Mouse (Mus musculus) olfactory bulb, adult 2 months (tissue): ENCODE measurements around the gene Dnajc10. TPM values are rescaled to one million over a fixed set of nuclear protein-coding genes. Genes with fewer than 3 reads are reported as not detected.

Experiments
- H3K27ac ChIP-seq: fragments of 200-500 bp; 2 replicates; pipeline ENCODE4 v1.5.1; 2012; ENCODE audit warnings: low read depth, low read length; ENCODE audit not compliant: insufficient read depth
- H3K4me1 ChIP-seq: fragments of 200-500 bp; 2 replicates; pipeline ENCODE4 v1.6.1; 2012; ENCODE audit warnings: low read length; ENCODE audit not compliant: control insufficient read depth, insufficient read depth
- H3K4me3 ChIP-seq: fragments of 200-500 bp; 2 replicates; pipeline ENCODE4 v1.5.1; 2012; ENCODE audit warnings: mild to moderate bottlenecking, low read depth, low read length, moderate library complexity; ENCODE audit not compliant: insufficient read depth
- CTCF ChIP-seq: fragments of 200-500 bp; IDR thresholded peaks from 2 replicates; pipeline ENCODE4 v1.5.1; 2012; ENCODE audit warnings: low read depth, mild to moderate bottlenecking, low read length, moderate library complexity; ENCODE audit not compliant: insufficient read depth
- POLR2A ChIP-seq: fragments of 200-500 bp; IDR thresholded peaks from 2 replicates; pipeline ENCODE4 v1.6.1; 2012; ENCODE audit warnings: mild to moderate bottlenecking, low read depth, low read length, moderate library complexity; ENCODE audit not compliant: insufficient read depth
- WGBS: fragments of 180-500 bp; shearing (Covaris S2); methylation state at CpG from one replicate; pipeline ENCODE4 v1.1.7; 2018; 5-methylcytosine and 5-hydroxymethylcytosine counted together
- polyA plus RNA-seq: library from polyadenylated mRNA; stranded (reverse); fragments of >200 nt; gene quantifications from 2 replicates; pipeline ENCODE4 v1.2.4, GENCODE M21; 2012; ENCODE audit warnings: low replicate concordance; ENCODE audit not compliant: missing spikeins, insufficient read depth, insufficient read length

Gene Dnajc10
- polyA plus RNA-seq, 1 experiment = not detected

GRCm38 (mm10) chr2:80292172-80292571 is 23.1 kb upstream of the Dnajc10 start, which contains the start of gene Prdx6b:
Gene Prdx6b, plus strand, starts transcription at chr2:80292472.
- WGBS = 89% methylated on average over 8 of the region's 8 CpGs

GRCm38 (mm10) chr2:80298334-80298733 is 16.9 kb upstream of the Dnajc10 start:
- no peak overlapping the region for H3K4me3 ChIP-seq
- H3K4me1 ChIP-seq = no peaks in the 10 kb centered on the region
- WGBS = 79% methylated on average over 3 of the region's 3 CpGs
- H3K27ac ChIP-seq = no peak overlapping the region
- TF ChIP-seq CTCF (no peak), POLR2A (no peak)

More at GRCm38 (mm10) chr2:80292172-80292571, 23.1 kb upstream of the Dnajc10 start, which contains the start of gene Prdx6b:
- Histone ChIP-seq H3K4me1 (peaks cover 5% of the 10 kb centered on the region; the same call in 1 of the 2 replicates), H3K4me3 (no peak within 1 kb of the TSS), H3K27ac (no peak within 1 kb of the TSS)
- TF ChIP-seq CTCF (no peak), POLR2A (no peak)

GRCm38 (mm10) chr2:80300806-80301205 is 14.5 kb upstream of the Dnajc10 start:
- Histone ChIP-seq H3K4me1 (no peaks in the 10 kb centered on the region), H3K4me3 (no peak overlapping the region), H3K27ac (no peak overlapping the region)
- WGBS = 80% methylated on average over 4 of the region's 4 CpGs
- no peak for TF ChIP-seq POLR2A
- TF ChIP-seq CTCF = no peak

GRCm38 (mm10) chr2:80303957-80304356 is 11.3 kb upstream of the Dnajc10 start:
- H3K4me1 ChIP-seq = no peaks in the 10 kb centered on the region
- H3K4me3 ChIP-seq = no peak overlapping the region
- WGBS = 91% methylated on average over 2 of the region's 2 CpGs
- TF ChIP-seq CTCF (no peak), POLR2A (no peak)
- H3K27ac ChIP-seq = no peak overlapping the region

- TF ChIP-seq CTCF = no peak
- no peak for TF ChIP-seq POLR2A
These were observed 7.6 kb upstream of the Dnajc10 start for GRCm38 (mm10) chr2:80307701-80308100.

GRCm38 (mm10) chr2:80309775-80310174 is 5.5 kb upstream of the Dnajc10 start:
- Histone ChIP-seq H3K4me3 (no peak overlapping the region), H3K27ac (no peak overlapping the region), H3K4me1 (no peaks in the 10 kb centered on the region)
- TF ChIP-seq CTCF (no peak), POLR2A (no peak)
- WGBS = 70% methylated on average over 4 of the region's 4 CpGs

More at GRCm38 (mm10) chr2:80307701-80308100, 7.6 kb upstream of the Dnajc10 start:
- Histone ChIP-seq H3K27ac (no peak overlapping the region), H3K4me3 (no peak overlapping the region), H3K4me1 (no peaks in the 10 kb centered on the region)
- WGBS = 97% methylated on average over 3 of the region's 3 CpGs

- Histone ChIP-seq H3K27ac (no peak overlapping the region), H3K4me3 (no peak overlapping the region), H3K4me1 (no peaks in the 10 kb centered on the region)
- no peak for TF ChIP-seq POLR2A
- TF ChIP-seq CTCF = no peak
- WGBS = 72% methylated on average over 4 of the region's 4 CpGs
These were observed 4.5 kb upstream of the Dnajc10 start for GRCm38 (mm10) chr2:80310772-80311171.

- no peak overlapping the region for H3K4me3 ChIP-seq
- no peaks in the 10 kb centered on the region for H3K4me1 ChIP-seq
- no peak overlapping the region for H3K27ac ChIP-seq
- 63% methylated on average over 4 of the region's 4 CpGs for WGBS
- no peak for TF ChIP-seq CTCF
- no peak for TF ChIP-seq POLR2A
These were observed 3.9 kb upstream of the Dnajc10 start for GRCm38 (mm10) chr2:80311350-80311749.

- H3K4me1 ChIP-seq = no peaks in the 10 kb centered on the region
- WGBS = 38% methylated on average over 1 of the region's 1 CpGs
- H3K4me3 ChIP-seq = no peak overlapping the region
- H3K27ac ChIP-seq = no peak overlapping the region
- TF ChIP-seq POLR2A (no peak), CTCF (no peak)
These were observed 1.1 kb upstream of the Dnajc10 start for GRCm38 (mm10) chr2:80314201-80314600.

- WGBS = 35% methylated on average over 7 of the region's 7 CpGs
- peak overlapping the region; percentile 96; the same call in 1 of the 2 replicates for H3K4me3 ChIP-seq
- TF ChIP-seq POLR2A = no peak
- no peak for TF ChIP-seq CTCF
These were observed 418 bp upstream of the Dnajc10 start for GRCm38 (mm10) chr2:80314854-80315241.

More at GRCm38 (mm10) chr2:80314854-80315241, 418 bp upstream of the Dnajc10 start:
- no peaks in the 10 kb centered on the region for H3K4me1 ChIP-seq
- peak overlapping the region; percentile 90; the same call in 1 of the 2 replicates for H3K27ac ChIP-seq
